In genomic region chr1:38003046-38003445, GRCm38 (mm10) we compare ENCODE assay signal across 29 mouse cellular contexts. TPM values are rescaled to one million over a fixed set of nuclear protein-coding genes. Genes with fewer than 3 reads are reported as not detected.
DNase-seq lines count a peak whose midpoint lies in the region; ATAC-seq lines count a peak whose summit lies in the region.
"Had no signal": no experiment of that assay in that cellular context is flagged by ENCODE, and none has a peak within 500 bp of the region (broad histone marks: within the 10 kb centered on the region; RNA-seq: fewer than 3 reads in every experiment).

No protein-coding gene starts in this region.

- no peak overlapping the region for H3K9ac ChIP-seq in liver, embryonic 12.5 days
- H3K9ac ChIP-seq: embryonic facial prominence, embryonic 13.5 days; embryonic facial prominence, embryonic 15.5 days; forebrain, embryonic 12.5 days had no signal

- ATAC-seq in liver, embryonic 12.5 days: no peak
- ATAC-seq: activated CD4-positive, CD25-positive, alpha-beta regulatory T cell, adult 4 months; forebrain, embryonic 14.5 days; forebrain, embryonic 16.5 days; Patski had no signal

- WGBS in liver, embryonic 12.5 days (ENCODE audit: insufficient replicate concordance): 57% methylated on average over 3 of the region's 3 CpGs

- H3K27me3 ChIP-seq in liver, embryonic 12.5 days (replicated peaks): no peaks in the 10 kb centered on the region
- H3K27me3 ChIP-seq: embryonic facial prominence, embryonic 13.5 days; embryonic facial prominence, embryonic 15.5 days; forebrain, embryonic 12.5 days; Patski had no signal

- H3K4me2 ChIP-seq in liver, embryonic 12.5 days: no peak overlapping the region
- H3K4me2 ChIP-seq: embryonic facial prominence, embryonic 13.5 days; embryonic facial prominence, embryonic 15.5 days; forebrain, embryonic 12.5 days had no signal

- H3K4me1 ChIP-seq in liver, embryonic 12.5 days: peaks cover 83% of the 10 kb centered on the region

- H3K4me3 ChIP-seq in liver, embryonic 12.5 days: no peak overlapping the region
- H3K4me3 ChIP-seq: embryonic facial prominence, embryonic 13.5 days; embryonic facial prominence, embryonic 15.5 days; erythroblast, embryonic 14.5 days; forebrain, embryonic 10.5 days; forebrain, embryonic 12.5 days had no signal

- peak; percentile 64 for DNase-seq in heart, adult 11 months
- DNase-seq in heart, adult 8-10 months (ENCODE audit: low spot score): no peak
- no peak for DNase-seq in liver
- peak; percentile 53 for DNase-seq in A20 (ENCODE audit: low read depth, low spot score)
- DNase-seq in cerebellum, postnatal 36 days: no peak
- DNase-seq: adrenal gland, adult 8-10 months; adrenal gland, postnatal 14 days; adrenal gland, postnatal 36 days; cerebellum, adult 11-12 months; cerebellum, adult 2 months; cerebellum, adult 9-10 months; cerebellum, postnatal 10 days; cerebellum, postnatal 25 days; embryo, embryonic 11 days had no signal

- no peaks in the 10 kb centered on the region for H3K9me3 ChIP-seq in liver, embryonic 12.5 days (replicated peaks)
- H3K9me3 ChIP-seq: embryonic facial prominence, embryonic 13.5 days; embryonic facial prominence, embryonic 15.5 days; forebrain, embryonic 10.5 days; forebrain, embryonic 12.5 days had no signal

- H3K36me3 ChIP-seq in liver, embryonic 12.5 days: peaks cover 4% of the 10 kb centered on the region; the same call in 1 of the 2 replicates
- H3K36me3 ChIP-seq: embryonic facial prominence, embryonic 13.5 days; embryonic facial prominence, embryonic 15.5 days; forebrain, embryonic 12.5 days had no signal

- peak overlapping the region; percentile 45; the same call in 1 of the 2 replicates for H3K27ac ChIP-seq in liver, embryonic 12.5 days
- H3K27ac ChIP-seq: embryonic facial prominence, embryonic 13.5 days; embryonic facial prominence, embryonic 15.5 days; forebrain, embryonic 10.5 days; forebrain, embryonic 12.5 days had no signal

RNA-seq across cellular contexts. Expression of gene Eif5b, which starts 5.2 kb away (rescaled TPM):
- 10 to 100 TPM; 51.0 to 57.4 (median 54.5) TPM for total RNA-seq in heart, adult 8-10 months (2022)
- polyA plus RNA-seq in liver, embryonic 12.5 days (2016; fragmentation: Nextera tagmentation; extraction: Ambion mirVana): 28.5 and 28.8 TPM in 2 replicates

RNA-seq across cellular contexts. Expression of gene Txndc9, which starts 5.4 kb away (rescaled TPM):
- total RNA-seq in heart, adult 8-10 months (2022): 10 to 100 TPM; 54.6 to 63.0 (median 59.3) TPM
- 82.7 and 86.3 TPM in 2 replicates for polyA plus RNA-seq in liver, embryonic 12.5 days (2016; fragmentation: Nextera tagmentation; extraction: Ambion mirVana)

RNA-seq across cellular contexts. Expression of gene Lyg1, which starts 45.5 kb away (rescaled TPM):
- total RNA-seq in heart, adult 8-10 months (2022): not detected
- not detected in 2 replicates for polyA plus RNA-seq in liver, embryonic 12.5 days (2016; fragmentation: Nextera tagmentation; extraction: Ambion mirVana)
- total RNA-seq: adrenal gland, adult 18-20 months; adrenal gland, adult 8-10 months; adrenal gland, postnatal 14 days; adrenal gland, postnatal 36 days; common myeloid progenitor, adult 5-6 weeks; ES-E14 had no signal
- polyA plus RNA-seq: activated CD4-positive, CD25-positive, alpha-beta regulatory T cell, adult 4 months; C2C12; cerebellum, adult 2 months; embryonic facial prominence, embryonic 11.5 days; embryonic facial prominence, embryonic 13.5 days; embryonic facial prominence, embryonic 15.5 days; erythroblast, embryonic 14.5 days; forebrain, embryonic 10.5 days; forebrain, embryonic 12.5 days; forebrain, embryonic 14.5 days; forebrain, embryonic 16.5 days; Patski had no signal

Comparison
In these comparisons a context has a peak if more than half of its experiments do, and no peak if none do; other contexts are left out.
1. DNase-seq: peak in heart, adult 11 months (single experiment) and A20 (single experiment); none in heart, adult 8-10 months (single experiment), liver (single experiment) and cerebellum, postnatal 36 days (0 of 2).